Mouse (Mus musculus) thymus, adult 2 months (tissue): ENCODE measurements around the gene Comt. TPM values are rescaled to one million over a fixed set of nuclear protein-coding genes. Genes with fewer than 3 reads are reported as not detected.

Experiments used
- DNase-seq: peaks from one replicate; pipeline ENCODE4 v3.0.0; 2021
- H3K27ac ChIP-seq: fragments of 200-500 bp; 2 replicates; pipeline ENCODE4 v1.5.1; 2012; ENCODE audit warnings: low read length, control low read depth; ENCODE audit not compliant: control insufficient read depth, insufficient read depth
- H3K27me3 ChIP-seq: fragments of 200-500 bp; 2 replicates; pipeline ENCODE4 v1.6.1; 2012; ENCODE audit warnings: mild to moderate bottlenecking, low read length, moderate library complexity, mixed read lengths; ENCODE audit not compliant: control insufficient read depth, insufficient read depth
- H3K36me3 ChIP-seq: fragments of 200-500 bp; 2 replicates; pipeline ENCODE4 v1.6.1; 2012; ENCODE audit warnings: mild to moderate bottlenecking, low read length, moderate library complexity; ENCODE audit not compliant: control insufficient read depth, insufficient read depth
- H3K4me1 ChIP-seq: fragments of 200-500 bp; replicated peaks from 2 replicates; pipeline ENCODE4 v1.6.1; 2012; ENCODE audit warnings: low read length; ENCODE audit not compliant: control insufficient read depth, insufficient read depth
- H3K4me3 ChIP-seq: fragments of 200-500 bp; 2 replicates; pipeline ENCODE4 v1.5.1; 2012; ENCODE audit warnings: mild to moderate bottlenecking, low read length, control low read depth, moderate library complexity; ENCODE audit not compliant: control insufficient read depth, insufficient read depth
- CTCF ChIP-seq: fragments of 200-500 bp; IDR thresholded peaks from 2 replicates; pipeline ENCODE4 v1.5.1; 2012; ENCODE audit warnings: mild to moderate bottlenecking, control low read depth, low read length, moderate library complexity, borderline replicate concordance; ENCODE audit not compliant: control insufficient read depth, poor library complexity, insufficient read depth; ENCODE audit errors: extremely low read depth
- POLR2A ChIP-seq: fragments of 200-500 bp; IDR thresholded peaks from 2 replicates; pipeline ENCODE4 v1.6.1; 2012; ENCODE audit warnings: mild to moderate bottlenecking, low read length, control low read depth, moderate library complexity; ENCODE audit not compliant: control insufficient read depth, poor library complexity, insufficient read depth; ENCODE audit errors: extremely low read depth
- WGBS: fragments of 180-500 bp; shearing (Covaris S2); methylation state at CpG from one replicate; pipeline ENCODE4 v1.1.7; 2018; 5-methylcytosine and 5-hydroxymethylcytosine counted together
- polyA plus RNA-seq: library from polyadenylated mRNA; depleted of rRNA; stranded (reverse); fragments of >200 nt; gene quantifications from 2 replicates; pipeline ENCODE4 v1.2.3, GENCODE M21; 2012

Comt gene
- polyA plus RNA-seq, 1 experiment: 108 TPM

GRCm38 (mm10) chr16:18428516-18429042, 1.9 kb upstream of the Comt start:
- WGBS: 92% methylated on average over 7 of the region's 7 CpGs
- H3K27me3 ChIP-seq: no peaks in the 10 kb centered on the region
- DNase-seq: no peak
- no peak overlapping the region for H3K27ac ChIP-seq
- H3K36me3 ChIP-seq: no peaks in the 10 kb centered on the region
- H3K4me1 ChIP-seq: peaks cover 27% of the 10 kb centered on the region
- no peak overlapping the region for H3K4me3 ChIP-seq
- no peak for TF ChIP-seq POLR2A
- no peak for TF ChIP-seq CTCF

- H3K4me1 ChIP-seq: peaks cover 27% of the 10 kb centered on the region
- DNase-seq: no peak
- H3K27me3 ChIP-seq: no peaks in the 10 kb centered on the region
- no peak overlapping the region for H3K27ac ChIP-seq
- no peak overlapping the region for H3K4me3 ChIP-seq
- TF ChIP-seq POLR2A (no peak), CTCF (no peak)
- WGBS: 95% methylated on average over 5 of the region's 5 CpGs
- no peaks in the 10 kb centered on the region for H3K36me3 ChIP-seq
Observed at GRCm38 (mm10) chr16:18428011-18428515, 1.4 kb upstream of the Comt start.

- Histone ChIP-seq H3K4me1 (peaks cover 27% of the 10 kb centered on the region), H3K4me3 (peak within 1 kb of the TSS; percentile 78), H3K27me3 (no peaks in the 10 kb centered on the region), H3K36me3 (no peaks in the 10 kb centered on the region), H3K27ac (0 out of 2 replicates have a peak within 1 kb of the TSS, but pooled peaks have one; percentile 9)
- under 1% methylated on average over 52 of the region's 52 CpGs for WGBS
- TF ChIP-seq POLR2A: no peak
- peak; percentile 51; the same call in 1 of the 2 replicates for TF ChIP-seq CTCF
- peak; percentile 66 for DNase-seq
Observed at GRCm38 (mm10) chr16:18426215-18426791, 349 bp downstream of the Comt start, which contains the start of gene Txnrd2. Gene Txnrd2 (plus strand): TSS chr16:18426384.

GRCm38 (mm10) chr16:18425475-18426214, 1.0 kb downstream of the Comt start:
- H3K36me3 ChIP-seq: no peaks in the 10 kb centered on the region
- WGBS: 23% methylated on average over 10 of the region's 10 CpGs
- DNase-seq: no peak
- no peaks in the 10 kb centered on the region for H3K27me3 ChIP-seq
- H3K4me1 ChIP-seq: peaks cover 27% of the 10 kb centered on the region
- 0 out of 2 replicates have a peak overlapping the region, but pooled peaks have one; percentile 9 for H3K27ac ChIP-seq
- TF ChIP-seq CTCF (no peak), POLR2A (no peak)
- peak overlapping the region; percentile 78 for H3K4me3 ChIP-seq

- no peak for DNase-seq
- Histone ChIP-seq H3K4me1 (peaks cover 27% of the 10 kb centered on the region), H3K27ac (no peak overlapping the region; the same call in 1 of the 2 replicates), H3K4me3 (no peak overlapping the region), H3K36me3 (no peaks in the 10 kb centered on the region), H3K27me3 (no peaks in the 10 kb centered on the region)
- no peak for TF ChIP-seq POLR2A
- TF ChIP-seq CTCF: no peak
- 41% methylated on average over 11 of the region's 11 CpGs for WGBS
Observed at GRCm38 (mm10) chr16:18424364-18425045, 2.1 kb downstream of the Comt start.

- no peak overlapping the region for H3K4me3 ChIP-seq
- TF ChIP-seq POLR2A (no peak), CTCF (no peak)
- no peaks in the 10 kb centered on the region for H3K27me3 ChIP-seq
- 97% methylated on average over 5 of the region's 5 CpGs for WGBS
- peaks cover 28% of the 10 kb centered on the region for H3K4me1 ChIP-seq
- H3K27ac ChIP-seq: no peak overlapping the region
- H3K36me3 ChIP-seq: no peaks in the 10 kb centered on the region
- no peak for DNase-seq
Observed at GRCm38 (mm10) chr16:18423915-18424265, 2.8 kb downstream of the Comt start.
